Mouse (Mus musculus): ENCODE data around the gene Kif4. TPM values are rescaled to one million over a fixed set of nuclear protein-coding genes. Genes with fewer than 3 reads are reported as not detected.

The Kif4 gene
- total RNA-seq, 1 experiment from 2014 or later = 37.6 TPM

GRCm38 (mm10) chrX:100708032-100708431, 82.5 kb downstream of the Kif4 start:
- no peak for ATAC-seq (replicated peaks in 1 of 2; ENCODE audit: insufficient read depth in 1 of 2, low FRiP score in 2 of 2, low TSS enrichment in 1 of 2, low read depth in 1 of 2, poor library complexity in 2 of 2, severe bottlenecking in 2 of 2)

GRCm38 (mm10) chrX:100716173-100716572, 90.6 kb downstream of the Kif4 start:
- ATAC-seq (replicated peaks in 1 of 2; ENCODE audit: insufficient read depth in 1 of 2, low FRiP score in 2 of 2, low TSS enrichment in 1 of 2, low read depth in 1 of 2, poor library complexity in 2 of 2, severe bottlenecking in 2 of 2) = no peak

GRCm38 (mm10) chrX:100728947-100729346, 103.4 kb downstream of the Kif4 start:
- no peak for ATAC-seq (replicated peaks in 1 of 2; ENCODE audit: insufficient read depth in 1 of 2, low FRiP score in 2 of 2, low TSS enrichment in 1 of 2, low read depth in 1 of 2, poor library complexity in 2 of 2, severe bottlenecking in 2 of 2)

- peak; percentile 17 to 66 for ATAC-seq (replicated peaks in 1 of 2; ENCODE audit: insufficient read depth in 1 of 2, low FRiP score in 2 of 2, low TSS enrichment in 1 of 2, low read depth in 1 of 2, poor library complexity in 2 of 2, severe bottlenecking in 2 of 2)
Observed at GRCm38 (mm10) chrX:100729665-100730188, 104.2 kb downstream of the Kif4 start, which contains the start of gene Gdpd2. Gdpd2 (plus strand) TSS chrX:100729873.

- ATAC-seq (replicated peaks in 1 of 2; ENCODE audit: insufficient read depth in 1 of 2, low FRiP score in 2 of 2, low TSS enrichment in 1 of 2, low read depth in 1 of 2, poor library complexity in 2 of 2, severe bottlenecking in 2 of 2) = no peak
Observed at GRCm38 (mm10) chrX:100730266-100730665, 104.7 kb downstream of the Kif4 start.

- ATAC-seq (replicated peaks in 1 of 2; ENCODE audit: insufficient read depth in 1 of 2, low FRiP score in 2 of 2, low TSS enrichment in 1 of 2, low read depth in 1 of 2, poor library complexity in 2 of 2, severe bottlenecking in 2 of 2) = no peak
Observed at GRCm38 (mm10) chrX:100734359-100734758, 108.8 kb downstream of the Kif4 start.

- ATAC-seq (replicated peaks in 1 of 2; ENCODE audit: insufficient read depth in 1 of 2, low FRiP score in 2 of 2, low TSS enrichment in 1 of 2, low read depth in 1 of 2, poor library complexity in 2 of 2, severe bottlenecking in 2 of 2) = peak; percentile 54 to 57; a peak in 3 of 4 replicates
Observed at GRCm38 (mm10) chrX:100738918-100739317, 113.4 kb downstream of the Kif4 start.

GRCm38 (mm10) chrX:100739443-100739842, 113.9 kb downstream of the Kif4 start:
- ATAC-seq (replicated peaks in 1 of 2; ENCODE audit: insufficient read depth in 1 of 2, low FRiP score in 2 of 2, low TSS enrichment in 1 of 2, low read depth in 1 of 2, poor library complexity in 2 of 2, severe bottlenecking in 2 of 2) = no peak

GRCm38 (mm10) chrX:100740785-100741184, 115.2 kb downstream of the Kif4 start:
- peak; percentile 70 to 75 for ATAC-seq (replicated peaks in 1 of 2; ENCODE audit: insufficient read depth in 1 of 2, low FRiP score in 2 of 2, low TSS enrichment in 1 of 2, low read depth in 1 of 2, poor library complexity in 2 of 2, severe bottlenecking in 2 of 2)

- no peak; a peak in 1 of 4 replicates for ATAC-seq (replicated peaks in 1 of 2; ENCODE audit: insufficient read depth in 1 of 2, low FRiP score in 2 of 2, low TSS enrichment in 1 of 2, low read depth in 1 of 2, poor library complexity in 2 of 2, severe bottlenecking in 2 of 2)
Observed at GRCm38 (mm10) chrX:100741940-100742339, 116.4 kb downstream of the Kif4 start.

- ATAC-seq (replicated peaks in 1 of 2; ENCODE audit: insufficient read depth in 1 of 2, low FRiP score in 2 of 2, low TSS enrichment in 1 of 2, low read depth in 1 of 2, poor library complexity in 2 of 2, severe bottlenecking in 2 of 2) = no peak
Observed at GRCm38 (mm10) chrX:100765855-100766254, 140.3 kb downstream of the Kif4 start.

- ATAC-seq (replicated peaks in 1 of 2; ENCODE audit: insufficient read depth in 1 of 2, low FRiP score in 2 of 2, low TSS enrichment in 1 of 2, low read depth in 1 of 2, poor library complexity in 2 of 2, severe bottlenecking in 2 of 2) = peak; percentile 36 to 67; a peak in 3 of 4 replicates
Observed at GRCm38 (mm10) chrX:100767181-100767884, 141.8 kb downstream of the Kif4 start, which contains the start of gene Dlg3. Dlg3 (plus strand) TSS chrX:100767722.

- no peak; a peak in 1 of 4 replicates for ATAC-seq (replicated peaks in 1 of 2; ENCODE audit: insufficient read depth in 1 of 2, low FRiP score in 2 of 2, low TSS enrichment in 1 of 2, low read depth in 1 of 2, poor library complexity in 2 of 2, severe bottlenecking in 2 of 2)
Observed at GRCm38 (mm10) chrX:100767885-100768626, 142.5 kb downstream of the Kif4 start.

- no peak for ATAC-seq (replicated peaks in 1 of 2; ENCODE audit: insufficient read depth in 1 of 2, low FRiP score in 2 of 2, low TSS enrichment in 1 of 2, low read depth in 1 of 2, poor library complexity in 2 of 2, severe bottlenecking in 2 of 2)
Observed at GRCm38 (mm10) chrX:100769281-100769680, 143.7 kb downstream of the Kif4 start.

- peak; percentile 60 to 76 for ATAC-seq (replicated peaks in 1 of 2; ENCODE audit: insufficient read depth in 1 of 2, low FRiP score in 2 of 2, low TSS enrichment in 1 of 2, low read depth in 1 of 2, poor library complexity in 2 of 2, severe bottlenecking in 2 of 2)
Observed at GRCm38 (mm10) chrX:100774341-100774811, 148.8 kb downstream of the Kif4 start.

GRCm38 (mm10) chrX:100775405-100775804, 149.9 kb downstream of the Kif4 start:
- no peak for ATAC-seq (replicated peaks in 1 of 2; ENCODE audit: insufficient read depth in 1 of 2, low FRiP score in 2 of 2, low TSS enrichment in 1 of 2, low read depth in 1 of 2, poor library complexity in 2 of 2, severe bottlenecking in 2 of 2)

GRCm38 (mm10) chrX:100776494-100776893, 151.0 kb downstream of the Kif4 start:
- ATAC-seq (replicated peaks in 1 of 2; ENCODE audit: insufficient read depth in 1 of 2, low FRiP score in 2 of 2, low TSS enrichment in 1 of 2, low read depth in 1 of 2, poor library complexity in 2 of 2, severe bottlenecking in 2 of 2) = 0 out of 4 replicates have a peak, but pooled peaks have one; percentile 41 to 44
